Mouse (Mus musculus) heart, embryonic 12.5 days (tissue): ENCODE data around the gene Zfp708. TPM values are rescaled to one million over a fixed set of nuclear protein-coding genes. Genes with fewer than 3 reads are reported as not detected.

Experiments used
- polyA plus RNA-seq: library from polyadenylated mRNA; unstranded; fragments of >200 nt; fragmentation: Nextera tagmentation; extraction: Ambion mirVana; gene quantifications from 2 replicates; pipeline ENCODE4 v1.2.1, GENCODE M21; 2016

Zfp708 gene
- polyA plus RNA-seq, 1 experiment from 2014 or later = 3.9 TPM

Other genes starting within 250 kb of the Zfp708 start
- 0.78 and 1.1 TPM in 2 replicates for gene Gm10767, start 193.1 kb downstream of the Zfp708 start, polyA plus RNA-seq
- 2.7 and 2.8 TPM in 2 replicates for gene Zfp712, start 36.8 kb downstream of the Zfp708 start, polyA plus RNA-seq
- 2.1 TPM in 2 replicates for gene Gm28557, start 10.6 kb upstream of the Zfp708 start, polyA plus RNA-seq
- 0.31 and 0.56 TPM in 2 replicates for gene Rslcan18, start 18.3 kb upstream of the Zfp708 start, polyA plus RNA-seq
- gene Zfp759, start 23.7 kb upstream of the Zfp708 start, polyA plus RNA-seq = 1.1 and 1.2 TPM in 2 replicates
- gene Rsl1, start 75.2 kb upstream of the Zfp708 start, polyA plus RNA-seq = 5.0 and 5.7 TPM in 2 replicates
- gene Zfp455, start 96.5 kb upstream of the Zfp708 start, polyA plus RNA-seq = 0.91 and 1.3 TPM in 2 replicates
- 1.7 and 1.9 TPM in 2 replicates for gene Zfp458, start 180.5 kb upstream of the Zfp708 start, polyA plus RNA-seq
- 0.45 and 0.78 TPM in 2 replicates for gene Zfp457, start 208.5 kb upstream of the Zfp708 start, polyA plus RNA-seq
- gene Zfp595, start 234.6 kb upstream of the Zfp708 start, polyA plus RNA-seq = 2.2 and 2.5 TPM in 2 replicates